Mouse (Mus musculus) midbrain, postnatal 0 days (tissue): ENCODE measurements around the gene Rpl10a. TPM values are rescaled to one million over a fixed set of nuclear protein-coding genes. Genes with fewer than 3 reads are reported as not detected.
"Not testable (repeated sequence)": the region's sequence is repeated elsewhere in the genome, so short reads cannot be mapped to it uniquely, and the experiment has no call there.

Source experiments
- ATAC-seq: fragments of 200-750 bp; cut with Nextera tagmentation; 2 replicates; pipeline ENCODE4 v1.8.0; 2017; ENCODE audit warnings: moderate number of reproducible peaks, mild to moderate bottlenecking, moderate TSS enrichment, moderate library complexity; ENCODE audit not compliant: low FRiP score
- DNase-seq: peaks from one replicate; pipeline ENCODE4 v3.0.0-alpha.2; 2015; ENCODE audit warnings: low spot score
- H3K27ac ChIP-seq: fragments of 300-500 bp; sonication (generic); 2 replicates; pipeline ENCODE4 v1.5.1; 2014; ENCODE audit warnings: low read depth, mild to moderate bottlenecking, low read length, mixed read lengths
- H3K27me3 ChIP-seq: fragments of 300-500 bp; sonication (generic); 2 replicates; pipeline ENCODE4 v1.6.1; 2014; ENCODE audit warnings: low read length, control low read depth, mixed read lengths; ENCODE audit not compliant: insufficient read depth
- H3K36me3 ChIP-seq: fragments of 300-500 bp; sonication (generic); 2 replicates; pipeline ENCODE4 v1.6.1; 2014; ENCODE audit warnings: low read length, control low read depth, mixed read lengths; ENCODE audit not compliant: insufficient read depth
- H3K4me1 ChIP-seq: fragments of 300-500 bp; sonication (generic); 2 replicates; pipeline ENCODE4 v1.6.1; 2014; ENCODE audit warnings: mild to moderate bottlenecking, control low read depth, antibody characterized with exemption, low read length, mixed read lengths; ENCODE audit not compliant: insufficient read depth
- H3K4me2 ChIP-seq: fragments of 300-500 bp; sonication (generic); 2 replicates; pipeline ENCODE4 v1.6.1; 2014; ENCODE audit warnings: low read depth, mild to moderate bottlenecking, low read length, mixed read lengths; ENCODE audit not compliant: poor library complexity, severe bottlenecking
- H3K4me3 ChIP-seq: fragments of 300-500 bp; sonication (generic); 2 replicates; pipeline ENCODE4 v1.5.1; 2014; ENCODE audit warnings: low read depth, mild to moderate bottlenecking, low read length, moderate library complexity
- H3K9ac ChIP-seq: fragments of 300-500 bp; sonication (generic); replicated peaks from 2 replicates; pipeline ENCODE4 v1.6.1; 2014; ENCODE audit warnings: mild to moderate bottlenecking, low read length, moderate library complexity, mixed read lengths; ENCODE audit not compliant: poor library complexity, severe bottlenecking
- H3K9me3 ChIP-seq: fragments of 300-500 bp; sonication (generic); 2 replicates; pipeline ENCODE4 v1.6.1; 2016; ENCODE audit warnings: low read length, control low read depth
- CTCF ChIP-seq: IDR thresholded peaks from 2 replicates; pipeline ENCODE4 v1.5.1; 2016; ENCODE audit warnings: antibody characterized with exemption, mild to moderate bottlenecking
- WGBS: fragments of 180-500 bp; shearing (Covaris S2); extraction: QIAGEN DNeasy Blood & Tissue Kit; methylation state at CpG from one replicate; pipeline ENCODE4 v1.1.7; 2014; 5-methylcytosine and 5-hydroxymethylcytosine counted together
- polyA plus RNA-seq: library from polyadenylated mRNA; unstranded; fragments of >200 nt; fragmentation: Nextera tagmentation; extraction: Ambion mirVana; gene quantifications from 2 replicates; pipeline ENCODE4 v1.2.1, GENCODE M21; 2015
- total RNA-seq: library from RNA; depleted of rRNA; stranded (reverse); fragments of >200 nt; gene quantifications from 2 replicates; pipeline ENCODE4 v1.2.3, GENCODE M21; 2014

The Rpl10a gene
- total and polyA plus RNA-seq, 2 experiments from 2014 or later = 365 to 810 TPM

- peak overlapping the region; percentile 88; the same call in 1 of the 2 replicates for H3K27ac ChIP-seq
- no peak for TF ChIP-seq CTCF
These were observed 1.3 kb upstream of the Rpl10a start for GRCm38 (mm10) chr17:28326951-28327350.

GRCm38 (mm10) chr17:28327673-28328325, 472 bp upstream of the Rpl10a start:
- no peaks in the 10 kb centered on the region for H3K9me3 ChIP-seq
- H3K27me3 ChIP-seq = no peaks in the 10 kb centered on the region
- peak overlapping the region; percentile 59 for H3K4me3 ChIP-seq
- no peak for TF ChIP-seq CTCF
- peak overlapping the region; percentile 93 for H3K4me2 ChIP-seq
- peaks cover 4% of the 10 kb centered on the region; the same call in 1 of the 2 replicates for H3K4me1 ChIP-seq
- 8% methylated on average over 22 of the region's 22 CpGs for WGBS
- ATAC-seq = peak; percentile 42; the same call in 1 of the 2 replicates
- peak overlapping the region; percentile 88 for H3K27ac ChIP-seq
- peak overlapping the region; percentile 89 for H3K9ac ChIP-seq
- DNase-seq = no peak
- H3K36me3 ChIP-seq = peaks cover 18% of the 10 kb centered on the region; the same call in 1 of the 2 replicates

More at GRCm38 (mm10) chr17:28326951-28327350, 1.3 kb upstream of the Rpl10a start:
- Histone ChIP-seq H3K4me3 (no peak overlapping the region), H3K9me3 (no peaks in the 10 kb centered on the region), H3K36me3 (peaks cover 15% of the 10 kb centered on the region), H3K27me3 (no peaks in the 10 kb centered on the region), H3K9ac (no peak overlapping the region), H3K4me1 (peaks cover 4% of the 10 kb centered on the region; the same call in 1 of the 2 replicates), H3K4me2 (no peak overlapping the region)
- ATAC-seq = no peak
- 90% methylated on average over 3 of the region's 3 CpGs for WGBS
- no peak for DNase-seq

GRCm38 (mm10) chr17:28328946-28329345, 675 bp downstream of the Rpl10a start:
- under 1% methylated on average over 25 of the region's 25 CpGs for WGBS
- no peak for TF ChIP-seq CTCF

DNA sequence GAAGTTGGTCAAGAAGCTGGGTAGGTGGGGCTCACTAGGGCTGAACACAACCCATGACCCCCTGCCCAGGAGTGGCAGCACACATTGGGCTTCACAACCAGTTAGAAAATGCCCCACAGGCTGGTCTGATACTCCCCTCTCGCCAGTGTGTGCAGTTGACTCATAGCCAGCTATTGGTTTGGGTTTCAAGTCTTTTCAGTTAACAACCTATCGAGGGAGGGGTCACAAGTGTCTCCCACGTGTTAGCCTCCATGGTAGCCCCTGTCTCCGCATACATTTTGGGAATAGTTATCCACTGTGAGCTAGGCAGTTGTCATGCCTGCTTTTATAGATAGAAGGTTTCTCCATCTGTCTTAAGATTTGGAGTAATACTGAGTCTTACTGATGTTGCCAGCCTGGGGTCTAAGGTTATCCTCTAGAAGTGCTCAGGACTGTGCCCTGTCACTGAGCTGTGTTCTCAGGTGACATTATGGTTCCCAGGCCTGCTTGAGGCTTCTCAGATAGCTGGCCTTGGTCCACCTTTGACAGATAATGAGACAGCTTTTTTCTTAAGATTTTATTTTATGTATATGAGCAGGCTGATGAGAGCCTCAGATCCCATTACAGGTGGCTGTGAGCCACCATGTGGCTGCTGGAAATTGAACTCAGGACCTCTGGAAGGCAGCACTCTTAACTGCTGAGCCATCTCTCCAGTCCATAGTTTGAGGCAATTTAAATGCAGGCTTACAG, 1.4 kb downstream of the Rpl10a start:
- Histone ChIP-seq H3K36me3 (peaks cover 18% of the 10 kb centered on the region; the same call in 1 of the 2 replicates), H3K9ac (peak overlapping the region; percentile 89), H3K4me1 (peaks cover 8% of the 10 kb centered on the region; the same call in 1 of the 2 replicates), H3K9me3 (no peaks in the 10 kb centered on the region), H3K4me2 (peak overlapping the region; percentile 93), H3K27ac (peak overlapping the region; percentile 88; the same call in 1 of the 2 replicates), H3K27me3 (no peaks in the 10 kb centered on the region), H3K4me3 (peak overlapping the region; percentile 59)
- ATAC-seq (no peak), DNase-seq (no peak)
- 6% methylated on average over 4 of the region's 4 CpGs for WGBS
- TF ChIP-seq CTCF = no peak

More at GRCm38 (mm10) chr17:28328946-28329345, 675 bp downstream of the Rpl10a start:
- Histone ChIP-seq H3K4me2 (peak overlapping the region; percentile 93), H3K27me3 (no peaks in the 10 kb centered on the region), H3K9ac (peak overlapping the region; percentile 89), H3K9me3 (no peaks in the 10 kb centered on the region), H3K27ac (peak overlapping the region; percentile 88), H3K4me1 (peaks cover 8% of the 10 kb centered on the region; the same call in 1 of the 2 replicates), H3K4me3 (peak overlapping the region; percentile 59), H3K36me3 (peaks cover 18% of the 10 kb centered on the region; the same call in 1 of the 2 replicates)
- DNase-seq = no peak
- ATAC-seq = no peak; the same call in 1 of the 2 replicates

DNA sequence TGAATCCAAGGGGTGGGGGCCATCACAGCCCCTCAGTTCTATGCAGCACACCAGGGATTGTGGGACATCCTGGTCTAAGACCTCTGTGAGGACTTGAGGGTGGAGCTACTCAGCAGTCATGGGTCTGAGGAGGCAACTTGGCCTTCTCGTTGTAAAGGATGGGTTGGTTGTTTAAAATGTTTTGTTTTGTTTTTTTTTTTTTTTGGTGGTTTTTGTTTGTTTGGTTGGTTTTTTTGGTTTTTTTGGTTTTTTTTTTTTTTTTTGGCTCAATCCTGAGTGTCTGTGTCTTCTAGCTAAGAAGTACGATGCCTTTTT, 1.9 kb downstream of the Rpl10a start:
- H3K36me3 ChIP-seq = peaks cover 18% of the 10 kb centered on the region; the same call in 1 of the 2 replicates
- TF ChIP-seq CTCF = no peak
- 51% methylated on average over 2 of the region's 2 CpGs for WGBS
- H3K9ac ChIP-seq = no peak overlapping the region
- peaks cover 8% of the 10 kb centered on the region; the same call in 1 of the 2 replicates for H3K4me1 ChIP-seq
- no peak overlapping the region for H3K27ac ChIP-seq
- ATAC-seq (no peak), DNase-seq (no peak)
- peak overlapping the region; percentile 93 for H3K4me2 ChIP-seq
- no peaks in the 10 kb centered on the region for H3K9me3 ChIP-seq
- H3K4me3 ChIP-seq = no peak overlapping the region
- H3K27me3 ChIP-seq = no peaks in the 10 kb centered on the region

DNA sequence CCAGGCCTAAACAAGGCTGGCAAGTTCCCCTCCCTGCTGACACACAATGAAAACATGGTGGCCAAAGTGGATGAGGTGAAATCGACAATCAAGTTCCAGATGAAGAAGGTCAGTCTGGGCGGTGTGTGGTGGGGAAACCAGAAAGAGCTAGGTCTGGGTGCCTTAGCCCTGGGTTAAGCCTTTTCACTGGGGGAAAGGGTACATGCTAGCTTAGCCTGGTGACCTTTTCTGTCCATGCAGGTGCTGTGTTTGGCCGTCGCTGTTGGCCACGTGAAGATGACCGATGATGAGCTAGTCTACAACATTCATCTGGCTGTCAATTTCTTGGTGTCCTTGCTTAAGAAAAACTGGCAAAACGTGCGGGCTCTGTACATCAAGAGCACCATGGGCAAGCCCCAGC, 2.3 kb downstream of the Rpl10a start:
- WGBS = 64% methylated on average over 6 of the region's 8 CpGs
- not testable (repeated sequence) for H3K9me3 ChIP-seq, ATAC-seq, H3K27me3 ChIP-seq, DNase-seq, H3K9ac ChIP-seq, H3K4me2 ChIP-seq, H3K4me1 ChIP-seq, H3K4me3 ChIP-seq, H3K27ac ChIP-seq
- H3K36me3 ChIP-seq = peaks cover 18% of the 10 kb centered on the region; the same call in 1 of the 2 replicates
